Mouse (Mus musculus) stomach, postnatal 0 days (tissue): ENCODE results near the gene Mylk2. TPM values are rescaled to one million over a fixed set of nuclear protein-coding genes. Genes with fewer than 3 reads are reported as not detected.

Source experiments
- ATAC-seq: fragments of 200-750 bp; cut with Nextera tagmentation; 2 replicates; pipeline ENCODE4 v1.8.0; 2017; ENCODE audit not compliant: low FRiP score, low TSS enrichment
- DNase-seq: peaks from one replicate; pipeline ENCODE4 v3.0.0-alpha.2; 2016; ENCODE audit warnings: low spot score
- H3K27ac ChIP-seq: fragments of 300-500 bp; sonication (generic); replicated peaks from 2 replicates; pipeline ENCODE4 v1.5.1; 2014; ENCODE audit warnings: mild to moderate bottlenecking, control low read depth
- H3K27me3 ChIP-seq: fragments of 300-500 bp; sonication (generic); 2 replicates; pipeline ENCODE4 v1.6.1; 2014; ENCODE audit warnings: low read length; ENCODE audit not compliant: control insufficient read depth, insufficient read depth
- H3K36me3 ChIP-seq: fragments of 300-500 bp; sonication (generic); 2 replicates; pipeline ENCODE4 v1.6.1; 2014; ENCODE audit warnings: low read length, mixed read lengths; ENCODE audit not compliant: control insufficient read depth, insufficient read depth
- H3K4me1 ChIP-seq: fragments of 300-500 bp; sonication (generic); replicated peaks from 2 replicates; pipeline ENCODE4 v1.6.1; 2014; ENCODE audit warnings: antibody characterized with exemption; ENCODE audit not compliant: control insufficient read depth, insufficient read depth
- H3K4me2 ChIP-seq: fragments of 300-500 bp; sonication (generic); replicated peaks from 2 replicates; pipeline ENCODE4 v1.6.1; 2014; ENCODE audit warnings: low read depth, mild to moderate bottlenecking, control low read depth, moderate library complexity
- H3K4me3 ChIP-seq: fragments of 300-500 bp; sonication (generic); 2 replicates; pipeline ENCODE4 v1.5.1; 2014; ENCODE audit warnings: low read depth, low read length, control low read depth
- H3K9ac ChIP-seq: fragments of 300-500 bp; sonication (generic); 2 replicates; pipeline ENCODE4 v1.6.1; 2014; ENCODE audit warnings: mild to moderate bottlenecking, low read length, control low read depth, mixed read lengths
- H3K9me3 ChIP-seq: fragments of 300-500 bp; sonication (generic); 2 replicates; pipeline ENCODE4 v1.6.1; 2016; ENCODE audit warnings: low read length; ENCODE audit not compliant: control insufficient read depth
- CTCF ChIP-seq: IDR thresholded peaks from 2 replicates; pipeline ENCODE4 v1.5.1; 2016; ENCODE audit warnings: antibody characterized with exemption, low read depth, mild to moderate bottlenecking, moderate library complexity
- EP300 ChIP-seq: optimal IDR thresholded peaks from 2 replicates; pipeline ENCODE3; 2016; ENCODE audit warnings: antibody characterized with exemption
- WGBS: fragments of 180-500 bp; shearing (Covaris S2); extraction: QIAGEN DNeasy Blood & Tissue Kit; methylation state at CpG from one replicate; pipeline ENCODE4 v1.1.7; 2014; 5-methylcytosine and 5-hydroxymethylcytosine counted together
- polyA plus RNA-seq: library from polyadenylated mRNA; unstranded; fragments of >200 nt; fragmentation: Nextera tagmentation; extraction: Ambion mirVana; gene quantifications from 2 replicates; pipeline ENCODE4 v1.2.1, GENCODE M21; 2015

Gene Mylk2
- polyA plus RNA-seq, 1 experiment from 2014 or later, result 0.02 TPM

GRCm38 (mm10) chr2:152884101-152884645 lies 27.0 kb upstream of the Mylk2 start:
- DNase-seq (no peak), ATAC-seq (no peak)
- no peak overlapping the region for H3K4me3 ChIP-seq
- peaks cover 15% of the 10 kb centered on the region; the same call in 1 of the 2 replicates for H3K36me3 ChIP-seq
- no peak overlapping the region for H3K4me2 ChIP-seq
- H3K9ac ChIP-seq, result no peak overlapping the region
- H3K27me3 ChIP-seq, result no peaks in the 10 kb centered on the region
- H3K27ac ChIP-seq, result no peak overlapping the region
- H3K9me3 ChIP-seq, result no peaks in the 10 kb centered on the region
- 88% methylated on average over 6 of the region's 6 CpGs for WGBS
- no peak for TF ChIP-seq CTCF
- TF ChIP-seq EP300, result no peak
- no peaks in the 10 kb centered on the region for H3K4me1 ChIP-seq

GRCm38 (mm10) chr2:152887230-152887629 lies 23.9 kb upstream of the Mylk2 start:
- Histone ChIP-seq H3K36me3 (peaks cover 21% of the 10 kb centered on the region), H3K4me2 (no peak overlapping the region), H3K4me1 (no peaks in the 10 kb centered on the region), H3K9ac (no peak overlapping the region), H3K27me3 (no peaks in the 10 kb centered on the region), H3K27ac (no peak overlapping the region), H3K9me3 (no peaks in the 10 kb centered on the region), H3K4me3 (no peak overlapping the region)
- ATAC-seq (no peak), DNase-seq (no peak)
- TF ChIP-seq CTCF, result 0 out of 2 replicates have a peak, but pooled peaks have one; percentile 17
- no peak for TF ChIP-seq EP300
- WGBS, result 88% methylated on average over 3 of the region's 3 CpGs

GRCm38 (mm10) chr2:152888774-152889173 lies 22.4 kb upstream of the Mylk2 start:
- DNase-seq (no peak), ATAC-seq (no peak)
- WGBS, result 93% methylated on average over 5 of the region's 5 CpGs
- no peaks in the 10 kb centered on the region for H3K27me3 ChIP-seq
- H3K4me2 ChIP-seq, result no peak overlapping the region
- no peak overlapping the region for H3K9ac ChIP-seq
- no peak for TF ChIP-seq EP300
- TF ChIP-seq CTCF, result no peak
- no peaks in the 10 kb centered on the region for H3K4me1 ChIP-seq
- H3K4me3 ChIP-seq, result no peak overlapping the region
- H3K27ac ChIP-seq, result no peak overlapping the region
- peaks cover 20% of the 10 kb centered on the region for H3K36me3 ChIP-seq
- no peaks in the 10 kb centered on the region for H3K9me3 ChIP-seq

GRCm38 (mm10) chr2:152895834-152896233 lies 15.3 kb upstream of the Mylk2 start:
- Histone ChIP-seq H3K27ac (no peak overlapping the region), H3K36me3 (peaks cover 16% of the 10 kb centered on the region), H3K4me2 (no peak overlapping the region), H3K27me3 (no peaks in the 10 kb centered on the region), H3K4me3 (no peak overlapping the region), H3K4me1 (no peaks in the 10 kb centered on the region), H3K9ac (no peak overlapping the region), H3K9me3 (no peaks in the 10 kb centered on the region)
- DNase-seq (no peak), ATAC-seq (no peak)
- TF ChIP-seq EP300, result no peak
- no peak for TF ChIP-seq CTCF
- WGBS, result 85% methylated on average over 9 of the region's 9 CpGs

GRCm38 (mm10) chr2:152896926-152897325 lies 14.2 kb upstream of the Mylk2 start:
- no peak overlapping the region for H3K27ac ChIP-seq
- no peak overlapping the region for H3K9ac ChIP-seq
- H3K4me2 ChIP-seq, result no peak overlapping the region
- no peaks in the 10 kb centered on the region for H3K4me1 ChIP-seq
- DNase-seq (no peak), ATAC-seq (no peak)
- no peak overlapping the region for H3K4me3 ChIP-seq
- H3K9me3 ChIP-seq, result no peaks in the 10 kb centered on the region
- 86% methylated on average over 3 of the region's 3 CpGs for WGBS
- no peak for TF ChIP-seq EP300
- no peak for TF ChIP-seq CTCF
- H3K36me3 ChIP-seq, result peaks cover 7% of the 10 kb centered on the region
- H3K27me3 ChIP-seq, result no peaks in the 10 kb centered on the region

GRCm38 (mm10) chr2:152899011-152899410 lies 12.1 kb upstream of the Mylk2 start:
- Histone ChIP-seq H3K9ac (no peak overlapping the region), H3K36me3 (peaks cover 6% of the 10 kb centered on the region; the same call in 1 of the 2 replicates), H3K27me3 (no peaks in the 10 kb centered on the region), H3K4me1 (no peaks in the 10 kb centered on the region), H3K27ac (no peak overlapping the region), H3K9me3 (no peaks in the 10 kb centered on the region), H3K4me2 (no peak overlapping the region), H3K4me3 (no peak overlapping the region)
- TF ChIP-seq EP300, result no peak
- no peak for TF ChIP-seq CTCF
- WGBS, result 56% methylated on average over 6 of the region's 6 CpGs
- no peak for DNase-seq
- ATAC-seq, result no peak
